Mouse (Mus musculus): ENCODE results near the gene Draxin. TPM values are rescaled to one million over a fixed set of nuclear protein-coding genes. Genes with fewer than 3 reads are reported as not detected.
A peak's percentile ranks its signal among the peaks of the same experiment; 100 is the strongest.

Gene Draxin
- total and polyA plus RNA-seq, 3 experiments: 0.08 to 0.17 TPM; not detected in 1

DNA sequence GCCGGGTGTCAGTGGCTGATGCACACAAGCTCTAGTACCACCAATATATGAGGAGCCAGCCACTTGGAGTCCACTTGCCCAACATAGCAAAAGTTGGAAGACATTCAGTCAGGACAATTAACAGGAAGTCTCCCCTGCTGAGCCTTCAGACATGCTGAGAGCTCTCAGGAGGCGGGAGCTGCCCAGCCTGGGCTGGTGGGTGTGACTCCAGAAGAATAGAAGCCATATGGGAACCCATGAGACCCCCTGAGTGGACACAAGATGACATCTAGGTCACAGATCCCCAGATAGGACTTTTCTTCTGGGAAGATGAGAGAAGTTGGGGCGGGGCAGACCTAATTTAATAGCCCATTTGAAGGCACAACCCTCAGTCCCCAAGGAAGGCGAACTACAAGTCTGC is 41.3 kb downstream of the Draxin start:
- Histone ChIP-seq H3K27me3 (ENCODE audit: control insufficient read depth in 1 of 2, insufficient read depth in 2 of 2, low read length in 2 of 2) (no peaks in the 10 kb centered on the region), H3K36me3 (ENCODE audit: control insufficient read depth in 1 of 2, insufficient read depth in 2 of 2, low read length in 2 of 2) (peaks cover 0 to 4% of the 10 kb centered on the region in 2 experiments; a peak in 2 of 4 replicates), H3K4me1 (ENCODE audit: control insufficient read depth in 1 of 2, insufficient read depth in 2 of 2, low read length in 2 of 2) (no peaks in the 10 kb centered on the region), H3K27ac (ENCODE audit: control insufficient read depth, low read depth, low read length) (no peak overlapping the region), H3K79me2 (ENCODE audit: control insufficient read depth, insufficient read depth, low read length, poor library complexity) (peaks cover 6% of the 10 kb centered on the region), H3K4me3 (ENCODE audit: control insufficient read depth in 1 of 2, insufficient read depth in 1 of 2, low read depth in 2 of 2, low read length in 2 of 2) (no peak overlapping the region), H3K9me3 (replicated peaks; ENCODE audit: insufficient read depth, low read length) (no peaks in the 10 kb centered on the region), H3K9ac (ENCODE audit: control insufficient read depth, low read depth, low read length, poor library complexity, severe bottlenecking) (no peak overlapping the region)
- no peak for TF ChIP-seq JUND (IDR thresholded peaks at IDR 0.05; ENCODE audit: low read depth, low read length)
- no peak for TF ChIP-seq ETS1 (IDR thresholded peaks at IDR 0.05; ENCODE audit: low read depth, low read length)
- TF ChIP-seq TAL1 (IDR thresholded peaks at IDR 0.05; ENCODE audit: low read length): no peak
- TF ChIP-seq USF1 (IDR thresholded peaks at IDR 0.05; ENCODE audit: low read depth, low read length): no peak
- no peak for TF ChIP-seq EP300 (IDR thresholded peaks at IDR 0.05; ENCODE audit: low read depth in 1 of 2, low read length in 2 of 2)
- TF ChIP-seq TCF12 (IDR thresholded peaks at IDR 0.05; ENCODE audit: low read depth, low read length): no peak
- TF ChIP-seq SIN3A (IDR thresholded peaks at IDR 0.05; ENCODE audit: low read length): no peak
- no peak for TF ChIP-seq CHD1 (IDR thresholded peaks at IDR 0.05; ENCODE audit: low read depth, low read length)
- no peak for TF ChIP-seq CTCF (IDR thresholded peaks at IDR 0.05 in 2 of 3, conservative IDR thresholded peaks at IDR 0.05 in 1 of 3; ENCODE audit: control insufficient read depth in 1 of 3, insufficient read depth in 1 of 3, low read depth in 2 of 3, low read length in 3 of 3, poor library complexity in 1 of 3, severe bottlenecking in 1 of 3)
- no peak for TF ChIP-seq GABPA (IDR thresholded peaks at IDR 0.05; ENCODE audit: low read depth, low read length)
- TF ChIP-seq ELF1 (IDR thresholded peaks at IDR 0.05; ENCODE audit: low read depth, low read length): no peak
- TF ChIP-seq ZKSCAN1 (IDR thresholded peaks at IDR 0.05; ENCODE audit: low read depth, low read length): no peak
- no peak for TF ChIP-seq MYC (IDR thresholded peaks at IDR 0.05; ENCODE audit: low read depth, low read length)
- TF ChIP-seq ZC3H11A (IDR thresholded peaks at IDR 0.05; ENCODE audit: low read depth, low read length): no peak
- no peak for DNase-seq (ENCODE audit: low read depth, low spot score)

- peaks cover 0 to 4% of the 10 kb centered on the region in 2 experiments; a peak in 2 of 4 replicates for H3K36me3 ChIP-seq (ENCODE audit: control insufficient read depth in 1 of 2, insufficient read depth in 2 of 2, low read length in 2 of 2)
- peak; percentile 93 for DNase-seq (ENCODE audit: low read depth, low spot score)
- H3K79me2 ChIP-seq (ENCODE audit: control insufficient read depth, insufficient read depth, low read length, poor library complexity): peaks cover 6% of the 10 kb centered on the region
- peak within 1 kb of the TSS; percentile 86 for H3K9ac ChIP-seq (ENCODE audit: control insufficient read depth, low read depth, low read length, poor library complexity, severe bottlenecking)
- H3K9me3 ChIP-seq (replicated peaks; ENCODE audit: insufficient read depth, low read length): no peaks in the 10 kb centered on the region
- no peak within 1 kb of the TSS for H3K27ac ChIP-seq (ENCODE audit: control insufficient read depth, low read depth, low read length)
- peaks cover 0 to 6% of the 10 kb centered on the region in 2 experiments; a peak in 2 of 4 replicates for H3K4me1 ChIP-seq (ENCODE audit: control insufficient read depth in 1 of 2, insufficient read depth in 2 of 2, low read length in 2 of 2)
- H3K4me3 ChIP-seq (ENCODE audit: control insufficient read depth in 1 of 2, insufficient read depth in 1 of 2, low read depth in 2 of 2, low read length in 2 of 2): peak within 1 kb of the TSS; percentile 72 to 81
- no peaks in the 10 kb centered on the region for H3K27me3 ChIP-seq (ENCODE audit: control insufficient read depth in 1 of 2, insufficient read depth in 2 of 2, low read length in 2 of 2)
- TF ChIP-seq MAZ (IDR thresholded peaks at IDR 0.05; ENCODE audit: low read depth, low read length): peak; percentile 93
- no peak for TF ChIP-seq MYB (IDR thresholded peaks at IDR 0.05; ENCODE audit: low read depth, low read length)
- TF ChIP-seq MAX (IDR thresholded peaks at IDR 0.05; ENCODE audit: low read length): peak; percentile 96
- TF ChIP-seq GABPA (IDR thresholded peaks at IDR 0.05; ENCODE audit: low read depth, low read length): no peak
- TF ChIP-seq E2F4 (IDR thresholded peaks at IDR 0.05; ENCODE audit: borderline replicate concordance, low read depth, low read length): no peak
- TF ChIP-seq MXI1 (IDR thresholded peaks at IDR 0.05; ENCODE audit: low read depth, low read length): peak; percentile 98
- no peak for TF ChIP-seq MAFK (IDR thresholded peaks at IDR 0.05; ENCODE audit: borderline replicate concordance, low read depth, low read length)
- no peak for TF ChIP-seq RAD21 (IDR thresholded peaks at IDR 0.05; ENCODE audit: low read depth, low read length)
- no peak for TF ChIP-seq KAT2A (conservative IDR thresholded peaks at IDR 0.05; ENCODE audit: low read depth, low read length)
- TF ChIP-seq ZNF384 (IDR thresholded peaks at IDR 0.05; ENCODE audit: low read depth, low read length): no peak
- TF ChIP-seq CHD2 (IDR thresholded peaks at IDR 0.05; ENCODE audit: low read length): no peak
- no peak for TF ChIP-seq ZC3H11A (IDR thresholded peaks at IDR 0.05; ENCODE audit: low read depth, low read length)
- TF ChIP-seq MYC (IDR thresholded peaks at IDR 0.05; ENCODE audit: low read depth, low read length): 0 out of 2 replicates have a peak, but pooled peaks have one; percentile 50
- TF ChIP-seq USF2 (IDR thresholded peaks at IDR 0.05; ENCODE audit: borderline replicate concordance in 1 of 2, insufficient read depth in 1 of 2, low read depth in 1 of 2, low read length in 2 of 2): peak; percentile 84 to 92
- TF ChIP-seq CHD1 (IDR thresholded peaks at IDR 0.05; ENCODE audit: low read depth, low read length): no peak
- no peak for TF ChIP-seq ZMIZ1 (IDR thresholded peaks at IDR 0.05; ENCODE audit: low read depth, low read length)
- TF ChIP-seq HCFC1 (IDR thresholded peaks at IDR 0.05; ENCODE audit: low read depth, low read length): peak; percentile 79
- TF ChIP-seq MEF2A (IDR thresholded peaks at IDR 0.05; ENCODE audit: extremely low read depth, insufficient replicate concordance, low read depth, low read length, poor library complexity, severe bottlenecking): no peak
- no peak for TF ChIP-seq SMC3 (IDR thresholded peaks at IDR 0.05; ENCODE audit: low read depth, low read length)
- TF ChIP-seq TAL1 (IDR thresholded peaks at IDR 0.05; ENCODE audit: low read length): no peak
- peak; percentile 99 for TF ChIP-seq USF1 (IDR thresholded peaks at IDR 0.05; ENCODE audit: low read depth, low read length)
- TF ChIP-seq ELF1 (IDR thresholded peaks at IDR 0.05; ENCODE audit: low read depth, low read length): peak; percentile 76
- TF ChIP-seq BHLHE40 (IDR thresholded peaks at IDR 0.05; ENCODE audit: borderline replicate concordance, low read depth, low read length): peak; percentile 55; the same call in 1 of the 2 replicates
Measured at GRCm38 (mm10) chr4:148087907-148088527, 42.5 kb downstream of the Draxin start, which contains the start of gene Agtrap. Gene Agtrap (minus strand): TSS chr4:148088031.
